Mouse (Mus musculus) liver, embryonic 11.5 days (tissue): ENCODE results near the gene Lingo1. TPM values are rescaled to one million over a fixed set of nuclear protein-coding genes. Genes with fewer than 3 reads are reported as not detected.

Experiments used
- ATAC-seq: fragments of 200-750 bp; cut with Nextera tagmentation; replicated peaks from 2 replicates; pipeline ENCODE4 v1.8.0; 2017; ENCODE audit warnings: moderate number of reproducible peaks, mild to moderate bottlenecking, moderate TSS enrichment, moderate library complexity; ENCODE audit not compliant: low FRiP score
- DNase-seq: peaks from one replicate; pipeline ENCODE4 v3.0.0-alpha.2; 2017; ENCODE audit warnings: low spot score
- H3K27ac ChIP-seq: fragments of 300-500 bp; sonication (generic); 2 replicates; pipeline ENCODE4 v1.5.1; 2014; ENCODE audit warnings: mild to moderate bottlenecking, low read depth, low read length, control low read depth
- H3K27me3 ChIP-seq: fragments of 300-500 bp; sonication (generic); replicated peaks from 2 replicates; pipeline ENCODE4 v1.6.1; 2014; ENCODE audit warnings: low read length, mixed read lengths; ENCODE audit not compliant: control insufficient read depth, insufficient read depth
- H3K36me3 ChIP-seq: fragments of 300-500 bp; sonication (generic); 2 replicates; pipeline ENCODE4 v1.6.1; 2014; ENCODE audit warnings: mild to moderate bottlenecking, low read length, moderate library complexity, mixed read lengths; ENCODE audit not compliant: control insufficient read depth, insufficient read depth
- H3K4me1 ChIP-seq: fragments of 300-500 bp; sonication (generic); replicated peaks from 2 replicates; pipeline ENCODE4 v1.6.1; 2014; ENCODE audit warnings: low read length, mixed read lengths; ENCODE audit not compliant: control insufficient read depth, insufficient read depth
- H3K4me2 ChIP-seq: fragments of 300-500 bp; sonication (generic); 2 replicates; pipeline ENCODE4 v1.6.1; 2014; ENCODE audit warnings: mild to moderate bottlenecking, control low read depth, moderate library complexity
- H3K4me3 ChIP-seq: fragments of 300-500 bp; sonication (generic); 2 replicates; pipeline ENCODE4 v1.5.1; 2014; ENCODE audit warnings: low read depth, low read length, control low read depth
- H3K9ac ChIP-seq: fragments of 300-500 bp; sonication (generic); 2 replicates; pipeline ENCODE4 v1.6.1; 2014; ENCODE audit warnings: low read depth, low read length, control low read depth
- H3K9me3 ChIP-seq: fragments of 300-500 bp; sonication (generic); 2 replicates; pipeline ENCODE4 v1.6.1; 2016; ENCODE audit warnings: low read length, inconsistent platforms, mixed read lengths; ENCODE audit not compliant: control insufficient read depth
- WGBS: fragments of 180-500 bp; shearing (Covaris S2); extraction: QIAGEN DNeasy Blood & Tissue Kit; methylation state at CpG from one replicate; pipeline ENCODE4 v1.1.7; 2014; 5-methylcytosine and 5-hydroxymethylcytosine counted together
- polyA plus RNA-seq: library from polyadenylated mRNA; unstranded; fragments of >200 nt; fragmentation: Nextera tagmentation; extraction: Ambion mirVana; gene quantifications from 2 replicates; pipeline ENCODE4 v1.2.1, GENCODE M21; 2014

Lingo1 gene
- polyA plus RNA-seq: 2.0 and 2.6 TPM in 2 replicates

GRCm38 (mm10) chr9:56795721-56796655 lies at the start of gene Lingo1:
Lingo1 (minus strand) TSS chr9:56796468.
- Histone ChIP-seq H3K36me3 (no peaks in the 10 kb centered on the region), H3K27me3 (peaks cover 64% of the 10 kb centered on the region), H3K4me1 (peaks cover 3% of the 10 kb centered on the region; the same call in 1 of the 2 replicates), H3K4me2 (peak within 1 kb of the TSS; percentile 69), H3K9ac (no peak within 1 kb of the TSS), H3K9me3 (no peaks in the 10 kb centered on the region), H3K4me3 (peak within 1 kb of the TSS; percentile 31), H3K27ac (no peak within 1 kb of the TSS)
- 1% methylated on average over 77 of the region's 88 CpGs for WGBS
- DNase-seq (no peak), ATAC-seq (no peak)

- H3K9ac ChIP-seq: no peak overlapping the region
- no peaks in the 10 kb centered on the region for H3K9me3 ChIP-seq
- DNase-seq (no peak), ATAC-seq (no peak)
- H3K4me2 ChIP-seq: no peak overlapping the region
- no peak overlapping the region for H3K27ac ChIP-seq
- H3K4me1 ChIP-seq: no peaks in the 10 kb centered on the region
- 72% methylated on average over 8 of the region's 8 CpGs for WGBS
- no peaks in the 10 kb centered on the region for H3K36me3 ChIP-seq
- H3K27me3 ChIP-seq: no peaks in the 10 kb centered on the region; the same call in 1 of the 2 replicates
- no peak overlapping the region for H3K4me3 ChIP-seq
Measured at GRCm38 (mm10) chr9:56844644-56845043, 48.4 kb upstream of the Lingo1 start.

- WGBS: 40% methylated on average over 7 of the region's 7 CpGs
- Histone ChIP-seq H3K4me3 (no peak overlapping the region), H3K4me1 (no peaks in the 10 kb centered on the region), H3K4me2 (no peak overlapping the region), H3K9me3 (no peaks in the 10 kb centered on the region), H3K27ac (no peak overlapping the region), H3K27me3 (peaks cover 1% of the 10 kb centered on the region), H3K9ac (no peak overlapping the region), H3K36me3 (no peaks in the 10 kb centered on the region)
- ATAC-seq (no peak), DNase-seq (no peak)
Measured at GRCm38 (mm10) chr9:56843679-56844188, 47.5 kb upstream of the Lingo1 start.

- H3K4me3 ChIP-seq: no peak overlapping the region
- ATAC-seq (no peak), DNase-seq (no peak)
- no peak overlapping the region for H3K9ac ChIP-seq
- WGBS: 56% methylated on average over 3 of the region's 3 CpGs
- H3K4me1 ChIP-seq: no peaks in the 10 kb centered on the region
- no peaks in the 10 kb centered on the region for H3K36me3 ChIP-seq
- H3K27me3 ChIP-seq: peaks cover 3% of the 10 kb centered on the region
- H3K4me2 ChIP-seq: no peak overlapping the region
- H3K27ac ChIP-seq: no peak overlapping the region
- no peaks in the 10 kb centered on the region for H3K9me3 ChIP-seq
Measured at GRCm38 (mm10) chr9:56842303-56842719, 46.0 kb upstream of the Lingo1 start.

GRCm38 (mm10) chr9:56841864-56842263 lies 45.6 kb upstream of the Lingo1 start:
- Histone ChIP-seq H3K36me3 (no peaks in the 10 kb centered on the region), H3K9ac (no peak overlapping the region), H3K4me1 (no peaks in the 10 kb centered on the region), H3K9me3 (no peaks in the 10 kb centered on the region), H3K4me2 (no peak overlapping the region), H3K4me3 (no peak overlapping the region), H3K27ac (no peak overlapping the region), H3K27me3 (peaks cover 3% of the 10 kb centered on the region)
- DNase-seq (no peak), ATAC-seq (no peak)

GRCm38 (mm10) chr9:56840721-56841120 lies 44.5 kb upstream of the Lingo1 start:
- Histone ChIP-seq H3K36me3 (no peaks in the 10 kb centered on the region), H3K4me2 (no peak overlapping the region), H3K4me3 (no peak overlapping the region), H3K9ac (no peak overlapping the region), H3K9me3 (no peaks in the 10 kb centered on the region), H3K4me1 (no peaks in the 10 kb centered on the region), H3K27me3 (peaks cover 3% of the 10 kb centered on the region), H3K27ac (no peak overlapping the region)
- WGBS: 70% methylated on average over 5 of the region's 5 CpGs
- ATAC-seq (no peak), DNase-seq (no peak)

- Histone ChIP-seq H3K27me3 (peaks cover 14% of the 10 kb centered on the region), H3K4me2 (no peak overlapping the region), H3K27ac (no peak overlapping the region), H3K9ac (no peak overlapping the region), H3K4me3 (no peak overlapping the region), H3K36me3 (no peaks in the 10 kb centered on the region), H3K4me1 (no peaks in the 10 kb centered on the region), H3K9me3 (no peaks in the 10 kb centered on the region)
- DNase-seq: no peak
- ATAC-seq: no peak
- WGBS: 63% methylated on average over 5 of the region's 5 CpGs
Measured at GRCm38 (mm10) chr9:56835152-56835551, 38.9 kb upstream of the Lingo1 start.

GRCm38 (mm10) chr9:56832900-56833299 lies 36.6 kb upstream of the Lingo1 start:
- Histone ChIP-seq H3K4me2 (no peak overlapping the region), H3K27ac (no peak overlapping the region), H3K9me3 (no peaks in the 10 kb centered on the region), H3K9ac (no peak overlapping the region), H3K27me3 (peaks cover 11% of the 10 kb centered on the region; the same call in 1 of the 2 replicates), H3K4me3 (no peak overlapping the region), H3K4me1 (no peaks in the 10 kb centered on the region), H3K36me3 (no peaks in the 10 kb centered on the region)
- 28% methylated on average over 6 of the region's 6 CpGs for WGBS
- no peak for ATAC-seq
- DNase-seq: no peak
